Mouse (Mus musculus) lung, embryonic 16.5 days (tissue): ENCODE results near the gene Kcnip3. TPM values are rescaled to one million over a fixed set of nuclear protein-coding genes. Genes with fewer than 3 reads are reported as not detected.
A peak's percentile ranks its signal among the peaks of the same experiment; 100 is the strongest.

Source experiments
- ATAC-seq: fragments of 200-750 bp; cut with Nextera tagmentation; 2 replicates; pipeline ENCODE4 v1.8.0; 2017; ENCODE audit warnings: low read depth, mild to moderate bottlenecking, moderate library complexity
- H3K27ac ChIP-seq: fragments of 300-500 bp; sonication (generic); 2 replicates; pipeline ENCODE4 v1.5.1; 2014; ENCODE audit warnings: mild to moderate bottlenecking, control low read depth, low read length
- H3K27me3 ChIP-seq: fragments of 300-500 bp; sonication (generic); 2 replicates; pipeline ENCODE4 v1.6.1; 2014; ENCODE audit warnings: low read depth, low read length, mixed read lengths; ENCODE audit not compliant: control insufficient read depth, insufficient read depth
- H3K36me3 ChIP-seq: fragments of 300-500 bp; sonication (generic); 2 replicates; pipeline ENCODE4 v1.6.1; 2014; ENCODE audit warnings: low read length; ENCODE audit not compliant: control insufficient read depth, insufficient read depth
- H3K4me1 ChIP-seq: fragments of 300-500 bp; sonication (generic); replicated peaks from 2 replicates; pipeline ENCODE4 v1.6.1; 2014; ENCODE audit warnings: low read length, mixed read lengths; ENCODE audit not compliant: control insufficient read depth, insufficient read depth
- H3K4me2 ChIP-seq: fragments of 300-500 bp; sonication (generic); 2 replicates; pipeline ENCODE4 v1.6.1; 2014; ENCODE audit warnings: low read depth, low read length, control low read depth
- H3K4me3 ChIP-seq: fragments of 300-500 bp; sonication (generic); 2 replicates; pipeline ENCODE4 v1.5.1; 2014; ENCODE audit warnings: mild to moderate bottlenecking, low read length, control low read depth
- H3K9ac ChIP-seq: fragments of 300-500 bp; sonication (generic); 2 replicates; pipeline ENCODE4 v1.6.1; 2014; ENCODE audit warnings: low read length, control low read depth
- H3K9me3 ChIP-seq: fragments of 300-500 bp; sonication (generic); 2 replicates; pipeline ENCODE4 v1.6.1; 2016; ENCODE audit warnings: low read length; ENCODE audit not compliant: control insufficient read depth
- WGBS: fragments of 180-500 bp; shearing (Covaris S2); extraction: QIAGEN DNeasy Blood & Tissue Kit; methylation state at CpG from one replicate; pipeline ENCODE4 v1.1.7; 2014; 5-methylcytosine and 5-hydroxymethylcytosine counted together
- polyA plus RNA-seq: library from polyadenylated mRNA; unstranded; fragments of >200 nt; fragmentation: Nextera tagmentation; extraction: Ambion mirVana; gene quantifications from 2 replicates; pipeline ENCODE4 v1.2.1, GENCODE M21; 2015

Gene Kcnip3
- polyA plus RNA-seq = 2.5 and 3.4 TPM in 2 replicates

GRCm38 (mm10) chr2:127522006-127522441 lies at the start of gene Kcnip3:
TSS of gene Kcnip3 (minus strand) at chr2:127522094.
- peak; percentile 61 for ATAC-seq
- no peaks in the 10 kb centered on the region for H3K9me3 ChIP-seq
- 2% methylated on average over 10 of the region's 10 CpGs for WGBS

GRCm38 (mm10) chr2:127559070-127559966 lies 37.4 kb upstream of the Kcnip3 start:
- Histone ChIP-seq H3K4me2 (peak overlapping the region; percentile 43), H3K4me3 (peak overlapping the region; percentile 29; the same call in 1 of the 2 replicates), H3K27me3 (peaks cover 4% of the 10 kb centered on the region; the same call in 1 of the 2 replicates), H3K36me3 (no peaks in the 10 kb centered on the region), H3K9ac (peak overlapping the region; percentile 31; the same call in 1 of the 2 replicates), H3K9me3 (no peaks in the 10 kb centered on the region), H3K4me1 (no peaks in the 10 kb centered on the region), H3K27ac (no peak overlapping the region)
- ATAC-seq = peak; percentile 98
- 14% methylated on average over 18 of the region's 18 CpGs for WGBS

More at GRCm38 (mm10) chr2:127522006-127522441, at the start of gene Kcnip3:
- Histone ChIP-seq H3K4me3 (peak within 1 kb of the TSS; percentile 39), H3K36me3 (no peaks in the 10 kb centered on the region), H3K27me3 (no peaks in the 10 kb centered on the region), H3K9ac (peak within 1 kb of the TSS; percentile 60), H3K27ac (0 out of 2 replicates have a peak within 1 kb of the TSS, but pooled peaks have one; percentile 5), H3K4me1 (peaks cover 15% of the 10 kb centered on the region), H3K4me2 (peak within 1 kb of the TSS; percentile 58)

- H3K27me3 ChIP-seq = peaks cover 2% of the 10 kb centered on the region; the same call in 1 of the 2 replicates
- H3K27ac ChIP-seq = no peak overlapping the region
- no peak overlapping the region for H3K4me3 ChIP-seq
- WGBS = 54% methylated on average over 5 of the region's 5 CpGs
- ATAC-seq = no peak
- no peaks in the 10 kb centered on the region for H3K9me3 ChIP-seq
- no peaks in the 10 kb centered on the region for H3K4me1 ChIP-seq
- H3K4me2 ChIP-seq = no peak overlapping the region
- no peak overlapping the region for H3K9ac ChIP-seq
- H3K36me3 ChIP-seq = no peaks in the 10 kb centered on the region
Measured at GRCm38 (mm10) chr2:127551078-127551477, 29.2 kb upstream of the Kcnip3 start.

- Histone ChIP-seq H3K27ac (no peak overlapping the region), H3K4me3 (no peak overlapping the region), H3K9ac (no peak overlapping the region), H3K9me3 (no peaks in the 10 kb centered on the region), H3K4me2 (no peak overlapping the region), H3K27me3 (peaks cover 2% of the 10 kb centered on the region; the same call in 1 of the 2 replicates), H3K36me3 (no peaks in the 10 kb centered on the region), H3K4me1 (no peaks in the 10 kb centered on the region)
- ATAC-seq = no peak
- 58% methylated on average over 1 of the region's 1 CpGs for WGBS
Measured at GRCm38 (mm10) chr2:127550446-127550845, 28.6 kb upstream of the Kcnip3 start.

GRCm38 (mm10) chr2:127549711-127550110 lies 27.8 kb upstream of the Kcnip3 start:
- Histone ChIP-seq H3K27me3 (peaks cover 2% of the 10 kb centered on the region; the same call in 1 of the 2 replicates), H3K9ac (no peak overlapping the region), H3K36me3 (no peaks in the 10 kb centered on the region), H3K4me1 (no peaks in the 10 kb centered on the region), H3K4me2 (no peak overlapping the region), H3K27ac (no peak overlapping the region), H3K4me3 (no peak overlapping the region), H3K9me3 (no peaks in the 10 kb centered on the region)
- ATAC-seq = no peak

- ATAC-seq = no peak
- no peak overlapping the region for H3K4me2 ChIP-seq
- no peak overlapping the region for H3K9ac ChIP-seq
- H3K27me3 ChIP-seq = peaks cover 2% of the 10 kb centered on the region; the same call in 1 of the 2 replicates
- H3K36me3 ChIP-seq = no peaks in the 10 kb centered on the region
- H3K4me3 ChIP-seq = no peak overlapping the region
- WGBS = 64% methylated on average over 5 of the region's 5 CpGs
- H3K9me3 ChIP-seq = no peaks in the 10 kb centered on the region
- no peaks in the 10 kb centered on the region for H3K4me1 ChIP-seq
- H3K27ac ChIP-seq = no peak overlapping the region
Measured at GRCm38 (mm10) chr2:127548342-127549074, 26.6 kb upstream of the Kcnip3 start.

- WGBS = 83% methylated on average over 2 of the region's 2 CpGs
- Histone ChIP-seq H3K27ac (no peak overlapping the region), H3K4me3 (no peak overlapping the region), H3K36me3 (no peaks in the 10 kb centered on the region), H3K9me3 (no peaks in the 10 kb centered on the region), H3K4me1 (0 out of 2 replicates have a peak, but pooled peaks cover 2% of the 10 kb centered on the region), H3K4me2 (no peak overlapping the region), H3K27me3 (peaks cover 19% of the 10 kb centered on the region; the same call in 1 of the 2 replicates), H3K9ac (peak overlapping the region; percentile 13; the same call in 1 of the 2 replicates)
- no peak for ATAC-seq
Measured at GRCm38 (mm10) chr2:127541697-127542096, 19.8 kb upstream of the Kcnip3 start.

GRCm38 (mm10) chr2:127541185-127541584 lies 19.3 kb upstream of the Kcnip3 start, which contains the start of gene Prom2:
TSS of gene Prom2 (minus strand) at chr2:127541467.
- Histone ChIP-seq H3K9ac (peak within 1 kb of the TSS; percentile 34; the same call in 1 of the 2 replicates), H3K4me3 (peak within 1 kb of the TSS; percentile 38), H3K4me1 (0 out of 2 replicates have a peak, but pooled peaks cover 2% of the 10 kb centered on the region), H3K36me3 (no peaks in the 10 kb centered on the region), H3K27me3 (peaks cover 19% of the 10 kb centered on the region; the same call in 1 of the 2 replicates), H3K4me2 (peak within 1 kb of the TSS; percentile 53), H3K27ac (no peak within 1 kb of the TSS), H3K9me3 (no peaks in the 10 kb centered on the region)
- 2% methylated on average over 29 of the region's 29 CpGs for WGBS
- ATAC-seq = peak; percentile 88
